Comparison of ENCODE assay signal across 8 mouse cellular contexts in genomic region chr2:32914896-32915295, GRCm38 (mm10). TPM values are rescaled to one million over a fixed set of nuclear protein-coding genes. Genes with fewer than 3 reads are reported as not detected.
DNase-seq lines count a peak whose midpoint lies in the region; ATAC-seq lines count a peak whose summit lies in the region.

No protein-coding gene starts in this region.

- peak; percentile 57 to 66 for DNase-seq in cerebellum, postnatal 10 days
- DNase-seq in embryonic facial prominence, embryonic 14.5 days (ENCODE audit: low spot score), result peak; percentile 63
- peak; percentile 83 for DNase-seq in kidney, postnatal 10 days
- DNase-seq in lung, postnatal 25 days (ENCODE audit: low spot score), result peak; percentile 77
- DNase-seq in retina, embryonic 14.5 days (ENCODE audit: low spot score), result no peak
- DNase-seq in cerebellum, adult 11-12 months, result no peak

- H3K27me3 ChIP-seq in embryonic facial prominence, embryonic 14.5 days (replicated peaks; ENCODE audit: control insufficient read depth, insufficient read depth, low read length), result no peaks in the 10 kb centered on the region
- no peaks in the 10 kb centered on the region for H3K27me3 ChIP-seq in heart, embryonic 16.5 days (ENCODE audit: control insufficient read depth, insufficient read depth, low read length)

- no peak overlapping the region for H3K4me3 ChIP-seq in embryonic facial prominence, embryonic 14.5 days (ENCODE audit: low read depth, low read length)
- no peak overlapping the region for H3K4me3 ChIP-seq in heart, embryonic 16.5 days (ENCODE audit: low read length)

- WGBS in embryonic facial prominence, embryonic 14.5 days, result 43% methylated on average over 3 of the region's 3 CpGs
- 12% methylated on average over 3 of the region's 3 CpGs for WGBS in heart, embryonic 16.5 days

- no peak for ATAC-seq in cerebellum, adult (ENCODE audit: insufficient number of reproducible peaks, low FRiP score, low TSS enrichment)
- ATAC-seq in embryonic facial prominence, embryonic 14.5 days (ENCODE audit: low read depth), result no peak; the same call in 1 of the 2 replicates
- peak; percentile 89 for ATAC-seq in heart, embryonic 16.5 days (replicated peaks; ENCODE audit: extremely low read depth, insufficient read depth, low FRiP score)

- H3K9me3 ChIP-seq in embryonic facial prominence, embryonic 14.5 days (ENCODE audit: control insufficient read depth, low read length), result no peaks in the 10 kb centered on the region
- no peaks in the 10 kb centered on the region for H3K9me3 ChIP-seq in heart, embryonic 16.5 days (replicated peaks; ENCODE audit: control insufficient read depth, low read length)

- H3K27ac ChIP-seq in embryonic facial prominence, embryonic 14.5 days (replicated peaks; ENCODE audit: low read depth, low read length), result peak overlapping the region; percentile 69
- H3K27ac ChIP-seq in heart, embryonic 16.5 days (ENCODE audit: low read length), result peak overlapping the region; percentile 96

- H3K4me2 ChIP-seq in embryonic facial prominence, embryonic 14.5 days (ENCODE audit: low read depth, low read length), result no peak overlapping the region
- H3K4me2 ChIP-seq in heart, embryonic 16.5 days (ENCODE audit: low read depth, low read length), result peak overlapping the region; percentile 11; the same call in 1 of the 2 replicates

- H3K36me3 ChIP-seq in embryonic facial prominence, embryonic 14.5 days (ENCODE audit: control insufficient read depth, insufficient read depth, low read length), result peaks cover 66% of the 10 kb centered on the region
- peaks cover 27% of the 10 kb centered on the region for H3K36me3 ChIP-seq in heart, embryonic 16.5 days (ENCODE audit: control insufficient read depth, insufficient read depth)

- peak overlapping the region; percentile 40 for H3K9ac ChIP-seq in embryonic facial prominence, embryonic 14.5 days (ENCODE audit: low read depth, low read length)
- peak overlapping the region; percentile 64 for H3K9ac ChIP-seq in heart, embryonic 16.5 days (ENCODE audit: low read length)

- H3K4me1 ChIP-seq in embryonic facial prominence, embryonic 14.5 days (ENCODE audit: control insufficient read depth, insufficient read depth, low read length), result no peaks in the 10 kb centered on the region; the same call in 1 of the 2 replicates
- peaks cover 19% of the 10 kb centered on the region for H3K4me1 ChIP-seq in heart, embryonic 16.5 days (ENCODE audit: control insufficient read depth, insufficient read depth, low read length)

RNA-seq across cellular contexts. Expression of gene Fam129b, which starts 39.0 kb away (rescaled TPM):
- polyA plus RNA-seq in embryonic facial prominence, embryonic 14.5 days (2014; fragmentation: Nextera tagmentation; extraction: Ambion mirVana), result 38.4 and 39.0 TPM in 2 replicates
- 44.9 and 57.3 TPM in 2 replicates for polyA plus RNA-seq in heart, embryonic 16.5 days (2015; fragmentation: Nextera tagmentation; extraction: Ambion mirVana)

RNA-seq across cellular contexts. Expression of gene Rpl12, which starts 46.5 kb away (rescaled TPM):
- 224 and 237 TPM in 2 replicates for polyA plus RNA-seq in embryonic facial prominence, embryonic 14.5 days (2014; fragmentation: Nextera tagmentation; extraction: Ambion mirVana)
- 90.1 and 92.2 TPM in 2 replicates for polyA plus RNA-seq in heart, embryonic 16.5 days (2015; fragmentation: Nextera tagmentation; extraction: Ambion mirVana)

RNA-seq across cellular contexts. Expression of gene Lrsam1, which starts 46.5 kb away (rescaled TPM):
- 9.2 and 10.9 TPM in 2 replicates for polyA plus RNA-seq in embryonic facial prominence, embryonic 14.5 days (2014; fragmentation: Nextera tagmentation; extraction: Ambion mirVana)
- polyA plus RNA-seq in heart, embryonic 16.5 days (2015; fragmentation: Nextera tagmentation; extraction: Ambion mirVana), result 8.2 and 8.8 TPM in 2 replicates

Comparison
In these comparisons a context has a peak if more than half of its experiments do, and no peak if none do; other contexts are left out.
1. DNase-seq: peak in cerebellum, postnatal 10 days (2 of 2), embryonic facial prominence, embryonic 14.5 days (single experiment), kidney, postnatal 10 days (single experiment) and lung, postnatal 25 days (single experiment); none in retina, embryonic 14.5 days (single experiment) and cerebellum, adult 11-12 months (single experiment).